ENCODE assay signal across 9 mouse cellular contexts in the genomic region with DNA sequence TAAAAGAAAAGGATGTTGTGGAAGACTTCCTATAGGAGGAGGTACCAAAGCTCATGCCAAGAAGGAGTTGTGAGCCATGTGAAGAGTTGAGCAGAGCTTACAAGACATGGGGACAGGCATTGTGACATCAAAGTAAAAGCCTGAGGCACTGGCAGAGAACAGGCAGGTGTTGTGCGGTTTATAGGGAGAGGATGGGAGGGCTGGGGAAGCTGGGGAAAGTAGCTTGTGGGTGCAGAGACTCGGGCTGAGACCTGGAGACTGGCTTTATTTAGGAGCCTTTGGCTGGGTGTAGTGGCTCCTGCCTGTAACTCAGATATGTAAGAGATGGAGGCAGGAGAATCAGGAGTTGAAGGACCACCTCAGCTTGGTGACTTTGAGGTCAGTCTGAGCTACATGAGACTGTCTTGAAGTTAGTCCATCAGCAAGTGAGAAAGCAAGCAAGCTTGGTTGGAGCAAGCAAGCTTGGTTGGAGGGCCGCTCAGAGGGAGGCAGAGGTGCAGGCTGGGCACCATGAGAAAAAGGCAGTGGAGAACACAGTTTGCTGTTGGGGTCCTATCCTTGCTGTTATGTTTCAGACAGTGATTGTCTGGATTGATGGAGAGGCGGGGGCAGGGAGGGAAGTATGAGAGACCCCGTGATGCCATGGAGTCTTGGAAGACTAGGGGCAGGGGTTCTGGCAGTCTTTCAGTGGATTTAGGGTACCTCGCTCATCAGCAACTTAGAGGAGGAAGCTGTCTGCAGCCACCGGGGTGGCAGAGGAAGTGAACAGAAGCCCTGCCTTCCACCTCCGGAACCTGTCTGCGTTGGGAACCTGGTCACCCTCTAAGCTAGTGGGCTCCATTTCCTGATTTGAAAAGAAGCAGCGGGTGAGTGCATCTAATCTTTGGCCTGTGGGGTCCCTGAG. TPM values are rescaled to one million over a fixed set of nuclear protein-coding genes. Genes with fewer than 3 reads are reported as not detected.
DNase-seq lines count a peak whose midpoint lies in the region; ATAC-seq and TF ChIP-seq lines count a peak whose summit lies in the region.
"Had no signal": no experiment of that assay in that cellular context is flagged by ENCODE, and none has a peak within 500 bp of the region (broad histone marks: within the 10 kb centered on the region; RNA-seq: fewer than 3 reads in every experiment).

A gene (plus strand): TSS at position 61 of the 904 bp plus-strand sequence.

- H3K36me3 ChIP-seq in liver, postnatal 0 days (replicated peaks; ENCODE audit: insufficient read depth, low read length), result no peaks in the 10 kb centered on the region

- H3K9ac ChIP-seq in liver, postnatal 0 days (replicated peaks), result peak within 1 kb of the TSS; percentile 43

- peak; percentile 79 for ATAC-seq in activated CD4-positive, CD25-positive, alpha-beta regulatory T cell, adult 4 months
- ATAC-seq in liver, postnatal 0 days, result peak; percentile 11; the same call in 1 of the 2 replicates

- no peaks in the 10 kb centered on the region for H3K27me3 ChIP-seq in liver, postnatal 0 days (ENCODE audit: insufficient read depth, low read length)

- H3K27ac ChIP-seq in liver, postnatal 0 days (ENCODE audit: low read depth), result peak within 1 kb of the TSS; percentile 52

- peak within 1 kb of the TSS; percentile 41 for H3K4me3 ChIP-seq in liver, postnatal 0 days (ENCODE audit: low read depth, low read length)

- peaks cover 8% of the 10 kb centered on the region for H3K4me1 ChIP-seq in liver, postnatal 0 days (ENCODE audit: insufficient read depth)

- H3K9me3 ChIP-seq in liver, postnatal 0 days (ENCODE audit: low read length), result no peaks in the 10 kb centered on the region

- H3K4me2 ChIP-seq in liver, postnatal 0 days (ENCODE audit: low read depth, low read length), result peak within 1 kb of the TSS; percentile 73
- H3K4me2 ChIP-seq: heart, embryonic 11.5 days had no signal

- no peak for TF ChIP-seq CTCF in liver, postnatal 0 days (IDR thresholded peaks at IDR 0.05; ENCODE audit: low read depth)

- TF ChIP-seq EP300 in liver, postnatal 0 days (IDR thresholded peaks at IDR 0.05; ENCODE audit: low read depth), result no peak

- no peak for DNase-seq in layer of hippocampus, adult 18-20 months (ENCODE audit: low spot score in 2 of 2)
- DNase-seq in layer of hippocampus, adult 9-11 months, result no peak
- DNase-seq in liver, postnatal 0 days, result no peak
- peak; percentile 77 to 78 for DNase-seq in spleen, postnatal 36 days (ENCODE audit: low spot score in 2 of 2)
- DNase-seq in right cerebral cortex, postnatal 14 days, result no peak
- no peak for DNase-seq in adrenal gland, adult 2 months
- DNase-seq in kidney, adult 11 months, result no peak

- 37% methylated on average over 10 of the region's 10 CpGs for whole genome bisulfite sequencing in liver, postnatal 0 days (ENCODE audit: insufficient replicate concordance)

RNA-seq across cellular contexts. Expression of the gene that starts here (rescaled TPM):
- total RNA-seq in layer of hippocampus, adult 18-20 months (2021), result 10 to 100 TPM; 23.9 TPM
- polyA plus RNA-seq in activated CD4-positive, CD25-positive, alpha-beta regulatory T cell, adult 4 months (2017; shearing (Covaris generic)), result 10 to 100 TPM; 63.7 to 99.5 TPM
- 11.9 and 13.4 TPM in 2 replicates for polyA plus RNA-seq in liver, postnatal 0 days (2015; fragmentation: Nextera tagmentation; extraction: Ambion mirVana)
- 1 to 10 TPM; 2.8 to 3.9 TPM for total RNA-seq in adrenal gland, adult 2 months (2021)
- polyA plus RNA-seq in adrenal gland, adult 2 months (2012; rRNA removed), result 1.7 and 2.1 TPM in 2 replicates

Comparison
In these comparisons a context has a peak if more than half of its experiments do, and no peak if none do; other contexts are left out.
1. RNA of the gene that starts here (total RNA-seq): 23.9 TPM in layer of hippocampus, adult 18-20 months; 2.8 to 3.9 TPM in adrenal gland, adult 2 months; every median in the first group is over 4 times any median in the second.
2. DNase-seq: peak in spleen, postnatal 36 days (2 of 2); none in layer of hippocampus, adult 18-20 months (0 of 2), layer of hippocampus, adult 9-11 months (single experiment), liver, postnatal 0 days (single experiment), right cerebral cortex, postnatal 14 days (single experiment), adrenal gland, adult 2 months (single experiment) and kidney, adult 11 months (single experiment).